Mouse (Mus musculus) ES-Bruce4 (cell line): ENCODE results near the gene Igf1r. TPM values are rescaled to one million over a fixed set of nuclear protein-coding genes. Genes with fewer than 3 reads are reported as not detected.

Source experiments
- H3K27ac ChIP-seq: 2 replicates; pipeline ENCODE4 v1.5.1; 2012; ENCODE audit warnings: low read length, inconsistent platforms; ENCODE audit not compliant: insufficient read depth
- H3K27me3 ChIP-seq: 2 replicates; pipeline ENCODE4 v1.6.1; 2012; ENCODE audit warnings: mild to moderate bottlenecking, low read length, inconsistent platforms; ENCODE audit not compliant: control insufficient read depth, poor library complexity, insufficient read depth, severe bottlenecking
- H3K36me3 ChIP-seq: 2 replicates; pipeline ENCODE4 v1.6.1; 2012; ENCODE audit warnings: inconsistent platforms, mild to moderate bottlenecking, low read length, moderate library complexity; ENCODE audit not compliant: control insufficient read depth, poor library complexity, insufficient read depth, severe bottlenecking
- H3K4me1 ChIP-seq: one replicate; pipeline ENCODE4 v1.8.1; 2011; ENCODE audit warnings: low read length; ENCODE audit not compliant: control insufficient read depth, insufficient read depth
- H3K4me3 ChIP-seq: 2 replicates; pipeline ENCODE4 v1.5.1; 2011; ENCODE audit warnings: low read depth, mild to moderate bottlenecking, low read length
- H3K9ac ChIP-seq: 2 replicates; pipeline ENCODE4 v1.6.1; 2012; ENCODE audit warnings: low read depth, mild to moderate bottlenecking, inconsistent platforms; ENCODE audit not compliant: poor library complexity, severe bottlenecking
- H3K9me3 ChIP-seq: replicated peaks from 2 replicates; pipeline ENCODE4 v1.6.1; 2012; ENCODE audit warnings: mild to moderate bottlenecking, low read length, inconsistent platforms; ENCODE audit not compliant: control insufficient read depth, poor library complexity, insufficient read depth, severe bottlenecking
- CTCF ChIP-seq: IDR thresholded peaks from one replicate; pipeline ENCODE4 v1.8.1; 2011; ENCODE audit warnings: low read depth, low read length
- EP300 ChIP-seq: IDR thresholded peaks from 2 replicates; pipeline ENCODE4 v1.6.1; 2011; ENCODE audit warnings: low read depth, low read length; ENCODE audit not compliant: insufficient read depth
- POLR2A ChIP-seq: IDR thresholded peaks from one replicate; pipeline ENCODE4 v1.8.1; 2011; ENCODE audit warnings: low read length; ENCODE audit not compliant: insufficient read depth
- polyA plus RNA-seq: library from polyadenylated mRNA; stranded (reverse); fragments of >200 nt; gene quantifications from 2 replicates; pipeline ENCODE4 v1.2.4, GENCODE M21; 2011; ENCODE audit warnings: low read depth; ENCODE audit not compliant: missing spikeins, insufficient read depth, insufficient read length

Gene Igf1r
- polyA plus RNA-seq, 1 experiment, result 58.4 TPM

DNA sequence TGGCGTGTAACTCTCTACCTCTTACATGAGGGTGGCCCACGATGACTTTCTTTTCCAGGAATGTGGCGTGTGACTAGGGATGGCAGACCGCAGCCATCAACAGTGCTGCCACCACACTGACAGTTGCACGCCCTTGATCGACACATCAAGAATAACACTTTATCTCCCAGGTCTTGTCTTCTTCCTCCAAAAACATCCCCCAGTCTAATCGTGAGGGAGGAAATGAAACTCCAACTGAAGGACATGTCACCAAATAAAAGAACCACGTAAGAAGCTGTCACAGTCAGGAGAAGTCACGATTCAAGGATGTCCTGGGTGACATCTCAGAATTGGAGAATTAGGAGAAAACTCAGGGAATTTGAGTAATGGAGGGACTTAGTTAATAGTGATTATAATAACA is 8.8 kb upstream of the Igf1r start:
- no peak overlapping the region for H3K9ac ChIP-seq
- H3K27ac ChIP-seq, result no peak overlapping the region
- H3K4me1 ChIP-seq, result no peaks in the 10 kb centered on the region
- H3K36me3 ChIP-seq, result no peaks in the 10 kb centered on the region
- no peak for TF ChIP-seq EP300
- TF ChIP-seq POLR2A, result no peak
- no peak for TF ChIP-seq CTCF
- no peaks in the 10 kb centered on the region for H3K9me3 ChIP-seq
- no peak overlapping the region for H3K4me3 ChIP-seq
- H3K27me3 ChIP-seq, result peaks cover 2% of the 10 kb centered on the region; the same call in 1 of the 2 replicates

- Histone ChIP-seq H3K4me3 (no peak overlapping the region), H3K27ac (no peak overlapping the region)
- TF ChIP-seq POLR2A (no peak), CTCF (no peak), EP300 (no peak)
Observed at GRCm38 (mm10) chr7:67946901-67947300, 5.7 kb upstream of the Igf1r start.

DNA sequence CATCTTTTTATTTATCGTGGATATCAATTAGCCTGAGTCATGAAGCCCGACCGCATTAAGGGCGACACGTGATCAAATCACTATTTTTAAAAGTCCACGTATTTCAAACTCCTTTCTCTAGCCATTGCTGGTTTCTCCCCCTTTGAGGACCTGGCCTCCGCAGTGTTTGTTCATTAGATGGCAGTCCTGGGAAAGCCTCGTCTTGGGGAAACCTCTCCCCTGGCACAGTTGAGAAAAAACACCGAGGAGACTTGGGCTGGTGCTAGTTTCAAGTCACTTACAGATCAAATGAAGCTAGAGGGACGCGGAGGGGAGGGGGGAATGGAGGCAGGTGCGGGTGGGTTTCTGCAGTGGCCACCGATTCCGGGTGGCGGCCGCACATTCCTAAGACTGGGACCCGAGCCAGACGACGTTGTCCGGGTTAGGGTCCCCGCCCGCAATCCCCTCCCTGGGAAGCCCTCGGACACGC is 2.2 kb upstream of the Igf1r start:
- Histone ChIP-seq H3K27ac (no peak overlapping the region), H3K36me3 (no peaks in the 10 kb centered on the region), H3K9ac (peak overlapping the region; percentile 98), H3K4me3 (peak overlapping the region; percentile 85), H3K9me3 (no peaks in the 10 kb centered on the region), H3K4me1 (peaks cover 2% of the 10 kb centered on the region), H3K27me3 (peaks cover 2% of the 10 kb centered on the region)
- no peak for TF ChIP-seq CTCF
- no peak for TF ChIP-seq POLR2A
- no peak for TF ChIP-seq EP300

More at GRCm38 (mm10) chr7:67946901-67947300, 5.7 kb upstream of the Igf1r start:
- Histone ChIP-seq H3K4me1 (no peaks in the 10 kb centered on the region), H3K9me3 (no peaks in the 10 kb centered on the region), H3K9ac (no peak overlapping the region), H3K36me3 (no peaks in the 10 kb centered on the region), H3K27me3 (peaks cover 2% of the 10 kb centered on the region; the same call in 1 of the 2 replicates)

DNA sequence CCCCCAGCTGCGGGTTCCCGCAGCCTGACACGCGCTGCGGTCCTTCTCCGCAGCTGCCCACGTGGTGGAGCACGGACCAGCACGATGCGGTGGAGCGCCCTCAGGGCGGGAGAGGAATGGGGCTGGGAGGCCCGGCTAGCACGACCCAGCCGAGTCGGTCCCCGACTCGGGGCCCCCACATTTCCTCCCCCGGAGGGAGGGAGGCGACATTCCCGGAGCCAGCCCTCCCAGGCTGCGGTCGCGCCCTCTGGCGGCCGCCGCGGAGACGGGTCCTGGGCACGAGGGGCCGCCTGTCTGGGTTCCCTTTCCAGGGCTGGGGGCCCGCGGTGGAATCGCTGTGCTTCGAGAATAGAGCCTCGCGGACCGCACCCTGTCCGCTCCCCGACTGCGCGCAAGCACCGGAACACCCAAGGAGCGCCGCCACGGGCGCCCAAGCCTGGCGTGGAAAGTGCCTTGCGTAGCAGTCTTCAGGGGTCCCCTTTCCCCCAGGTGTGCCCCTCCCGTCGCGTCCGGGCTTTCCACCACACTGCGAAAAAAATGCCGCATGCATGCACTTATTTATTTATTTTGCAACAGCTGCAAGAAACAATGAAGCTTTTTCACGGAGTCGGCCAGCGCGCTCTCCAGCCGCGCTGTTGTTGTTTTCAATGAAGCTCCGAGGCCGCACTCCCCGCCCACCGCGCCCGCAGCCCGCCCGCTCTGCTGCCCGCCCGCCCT is 1.7 kb upstream of the Igf1r start:
- Histone ChIP-seq H3K4me1 (peaks cover 2% of the 10 kb centered on the region), H3K9me3 (no peaks in the 10 kb centered on the region), H3K27me3 (no peaks in the 10 kb centered on the region; the same call in none of the 2 replicates), H3K27ac (peak overlapping the region; percentile 64), H3K36me3 (no peaks in the 10 kb centered on the region), H3K4me3 (peak overlapping the region; percentile 89), H3K9ac (peak overlapping the region; percentile 98)
- TF ChIP-seq EP300 (no peak), POLR2A (no peak), CTCF (peak; percentile 42)

DNA sequence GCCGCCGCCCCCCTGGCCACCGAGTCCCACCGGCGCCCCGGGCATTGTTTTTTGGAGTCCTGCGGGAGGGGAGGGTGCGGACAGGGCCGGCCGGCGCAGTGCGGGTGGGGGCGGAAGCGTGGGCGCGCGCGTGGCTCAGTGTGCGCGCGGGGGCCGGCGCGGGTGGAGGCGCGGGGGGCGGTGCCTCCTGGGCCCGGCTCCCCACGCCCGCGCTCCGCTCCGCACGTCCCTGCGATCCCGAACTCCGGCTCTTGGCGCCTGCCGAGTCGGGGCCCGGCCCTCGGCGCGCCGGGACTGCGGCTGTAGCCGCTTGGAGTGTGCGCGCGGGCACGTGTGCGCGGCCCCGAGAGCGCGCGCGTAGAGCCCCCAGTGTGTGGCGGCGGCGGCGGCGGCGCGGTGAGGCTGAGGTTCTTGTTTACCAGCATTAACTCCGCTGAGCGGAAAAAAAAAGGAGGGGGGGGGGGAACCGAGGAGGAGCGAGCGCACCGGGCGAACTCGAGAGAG is 1.0 kb upstream of the Igf1r start:
- no peaks in the 10 kb centered on the region for H3K9me3 ChIP-seq
- H3K27ac ChIP-seq, result no peak overlapping the region; the same call in 1 of the 2 replicates
- no peaks in the 10 kb centered on the region for H3K36me3 ChIP-seq
- H3K4me3 ChIP-seq, result peak overlapping the region; percentile 98
- peak overlapping the region; percentile 98 for H3K9ac ChIP-seq
- no peaks in the 10 kb centered on the region; the same call in none of the 2 replicates for H3K27me3 ChIP-seq
- peaks cover 2% of the 10 kb centered on the region for H3K4me1 ChIP-seq
- TF ChIP-seq POLR2A (no peak), EP300 (no peak), CTCF (no peak)
